Mouse (Mus musculus) lung, embryonic 14.5 days (tissue): ENCODE measurements around the gene Usp8. TPM values are rescaled to one million over a fixed set of nuclear protein-coding genes. Genes with fewer than 3 reads are reported as not detected.

ENCODE experiments used
- ATAC-seq: fragments of 200-750 bp; cut with Nextera tagmentation; 2 replicates; pipeline ENCODE4 v1.8.0; 2017; ENCODE audit warnings: mild to moderate bottlenecking, moderate TSS enrichment, moderate library complexity; ENCODE audit not compliant: insufficient read depth
- DNase-seq: peaks from one replicate; pipeline ENCODE4 v3.0.0-alpha.2; 2015
- H3K27ac ChIP-seq: fragments of 300-500 bp; sonication (generic); 2 replicates; pipeline ENCODE4 v1.5.1; 2014; ENCODE audit warnings: low read depth, mild to moderate bottlenecking, moderate library complexity
- H3K27me3 ChIP-seq: fragments of 300-500 bp; sonication (generic); 2 replicates; pipeline ENCODE4 v1.6.1; 2014; ENCODE audit warnings: low read length, control low read depth; ENCODE audit not compliant: insufficient read depth
- H3K36me3 ChIP-seq: fragments of 300-500 bp; sonication (generic); 2 replicates; pipeline ENCODE4 v1.6.1; 2014; ENCODE audit warnings: control low read depth; ENCODE audit not compliant: insufficient read depth
- H3K4me1 ChIP-seq: fragments of 300-500 bp; sonication (generic); 2 replicates; pipeline ENCODE4 v1.6.1; 2014; ENCODE audit warnings: antibody characterized with exemption, control low read depth; ENCODE audit not compliant: insufficient read depth
- H3K4me2 ChIP-seq: fragments of 300-500 bp; sonication (generic); 2 replicates; pipeline ENCODE4 v1.6.1; 2014; ENCODE audit warnings: mild to moderate bottlenecking
- H3K4me3 ChIP-seq: fragments of 300-500 bp; sonication (generic); 2 replicates; pipeline ENCODE4 v1.5.1; 2014; ENCODE audit warnings: low read depth, low read length
- H3K9ac ChIP-seq: fragments of 300-500 bp; sonication (generic); 2 replicates; pipeline ENCODE4 v1.6.1; 2014
- H3K9me3 ChIP-seq: fragments of 300-500 bp; sonication (generic); 2 replicates; pipeline ENCODE4 v1.6.1; 2016; ENCODE audit warnings: low read depth, low read length, control low read depth
- CTCF ChIP-seq: IDR thresholded peaks from 2 replicates; pipeline ENCODE4 v1.5.1; 2016; ENCODE audit warnings: antibody characterized with exemption, low read depth
- WGBS: fragments of 180-500 bp; shearing (Covaris S2); extraction: QIAGEN DNeasy Blood & Tissue Kit; methylation state at CpG from one replicate; pipeline ENCODE4 v1.1.7; 2014; 5-methylcytosine and 5-hydroxymethylcytosine counted together
- polyA plus RNA-seq: library from polyadenylated mRNA; unstranded; fragments of >200 nt; fragmentation: Nextera tagmentation; extraction: Ambion mirVana; gene quantifications from 2 replicates; pipeline ENCODE4 v1.2.1, GENCODE M21; 2014

Usp8 gene
- polyA plus RNA-seq, 1 experiment from 2014 or later: 43.8 TPM

DNA sequence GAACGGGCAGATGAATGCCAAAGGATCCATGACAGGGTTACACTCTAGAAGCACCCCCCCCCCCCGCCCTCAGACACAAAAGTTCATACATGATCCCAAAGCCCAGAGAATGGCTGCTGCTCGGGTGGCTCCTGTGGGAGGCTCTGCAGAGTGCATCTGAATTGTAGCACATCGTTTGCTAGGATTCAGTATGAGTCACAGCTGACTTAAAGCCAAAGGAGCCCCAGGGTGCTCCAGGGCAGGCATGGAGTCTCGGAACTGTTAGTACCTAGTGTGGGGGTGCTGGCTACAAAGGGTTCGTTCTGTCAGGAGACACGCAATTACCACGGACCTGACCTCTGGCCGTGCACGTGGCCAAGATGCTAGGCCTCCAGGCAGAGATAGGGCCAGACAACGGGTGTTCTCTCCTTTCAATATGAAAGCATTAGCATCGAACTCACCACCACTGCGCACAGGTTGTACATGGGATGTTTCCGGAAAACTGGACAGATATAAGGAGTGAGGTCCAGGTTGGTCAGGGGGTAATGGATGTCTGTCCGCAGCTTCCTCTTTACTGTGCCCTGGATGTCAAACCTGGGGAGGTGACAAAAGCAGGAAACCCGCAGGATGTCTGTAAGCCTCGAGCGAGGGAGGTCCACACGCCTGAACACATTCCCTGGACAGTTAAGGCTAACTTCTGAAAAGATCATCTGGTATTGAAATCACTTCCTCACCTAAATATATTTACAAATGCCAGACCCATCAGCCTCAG lies 62.5 kb downstream of the Usp8 start:
- Histone ChIP-seq H3K27ac (no peak overlapping the region), H3K4me2 (no peak overlapping the region), H3K9ac (no peak overlapping the region), H3K4me3 (no peak overlapping the region), H3K4me1 (no peaks in the 10 kb centered on the region), H3K27me3 (no peaks in the 10 kb centered on the region; the same call in 1 of the 2 replicates), H3K9me3 (no peaks in the 10 kb centered on the region), H3K36me3 (no peaks in the 10 kb centered on the region)
- ATAC-seq: no peak
- DNase-seq: no peak
- TF ChIP-seq CTCF: no peak
- 63% methylated on average over 19 of the region's 19 CpGs for WGBS

- no peak for TF ChIP-seq CTCF
- no peak for ATAC-seq
- H3K27ac ChIP-seq: no peak overlapping the region
- no peak for DNase-seq
- no peak overlapping the region for H3K4me2 ChIP-seq
- no peaks in the 10 kb centered on the region for H3K4me1 ChIP-seq
- H3K27me3 ChIP-seq: no peaks in the 10 kb centered on the region; the same call in 1 of the 2 replicates
- H3K4me3 ChIP-seq: no peak overlapping the region
- WGBS: 88% methylated on average over 5 of the region's 5 CpGs
- H3K36me3 ChIP-seq: no peaks in the 10 kb centered on the region
- H3K9ac ChIP-seq: no peak overlapping the region
- no peaks in the 10 kb centered on the region for H3K9me3 ChIP-seq
Measured at GRCm38 (mm10) chr2:126772217-126772616, 65.1 kb downstream of the Usp8 start.

GRCm38 (mm10) chr2:126775951-126776350 lies 68.8 kb downstream of the Usp8 start:
- WGBS: 55% methylated on average over 4 of the region's 4 CpGs
- Histone ChIP-seq H3K9ac (no peak overlapping the region), H3K4me3 (no peak overlapping the region), H3K27me3 (no peaks in the 10 kb centered on the region; the same call in 1 of the 2 replicates), H3K36me3 (no peaks in the 10 kb centered on the region), H3K4me1 (no peaks in the 10 kb centered on the region), H3K27ac (no peak overlapping the region), H3K9me3 (no peaks in the 10 kb centered on the region), H3K4me2 (no peak overlapping the region)
- no peak for DNase-seq
- ATAC-seq: no peak
- TF ChIP-seq CTCF: no peak

DNA sequence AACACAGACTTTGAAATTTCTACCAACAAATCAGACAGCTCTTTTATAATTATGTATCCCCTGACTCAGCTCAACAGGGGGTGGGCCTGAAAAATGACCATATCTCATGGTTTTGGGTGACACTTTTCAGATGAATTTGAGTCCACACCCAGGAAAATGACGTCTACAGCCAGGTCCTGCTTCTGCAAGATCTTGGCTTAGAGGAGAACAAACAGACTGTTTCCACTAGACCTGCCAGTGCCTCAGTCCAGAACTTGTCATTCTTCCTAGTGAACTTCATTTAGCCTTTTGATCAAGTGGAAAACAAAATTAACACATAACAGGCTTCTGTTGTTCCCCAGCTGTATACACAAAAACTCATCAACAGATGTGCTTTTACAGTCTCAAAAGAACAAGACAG lies 69.3 kb downstream of the Usp8 start:
- no peak for ATAC-seq
- H3K4me1 ChIP-seq: no peaks in the 10 kb centered on the region

DNA sequence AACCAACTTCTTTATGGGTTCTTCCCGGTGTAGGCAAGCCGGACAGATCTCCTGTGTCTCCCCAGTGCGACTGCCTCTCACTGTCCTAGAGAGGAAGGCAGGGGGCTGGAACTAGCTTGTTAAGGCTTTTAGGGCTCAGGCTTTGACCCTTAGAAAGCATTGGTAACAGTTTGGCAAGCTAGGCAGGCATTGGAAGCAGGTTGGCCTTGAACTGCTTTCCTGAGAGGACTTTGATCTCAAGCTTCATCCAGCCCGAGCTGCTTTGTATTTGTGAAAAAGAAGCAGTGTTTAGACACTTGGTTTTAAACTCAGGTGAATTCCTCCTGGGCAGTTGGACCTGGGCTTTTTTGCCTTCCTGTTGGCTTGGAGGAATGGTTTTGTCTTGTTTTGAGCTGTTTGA lies 71.7 kb downstream of the Usp8 start:
- no peaks in the 10 kb centered on the region for H3K9me3 ChIP-seq
- H3K9ac ChIP-seq: no peak overlapping the region
- ATAC-seq: no peak
- DNase-seq: no peak
- 77% methylated on average over 4 of the region's 4 CpGs for WGBS
- no peak overlapping the region for H3K4me2 ChIP-seq
- no peak overlapping the region for H3K4me3 ChIP-seq
- H3K36me3 ChIP-seq: no peaks in the 10 kb centered on the region
- TF ChIP-seq CTCF: no peak
- H3K4me1 ChIP-seq: no peaks in the 10 kb centered on the region
- H3K27ac ChIP-seq: no peak overlapping the region
- H3K27me3 ChIP-seq: no peaks in the 10 kb centered on the region

More for the DNA sequence above, 69.3 kb downstream of the Usp8 start:
- DNase-seq: no peak
- Histone ChIP-seq H3K4me2 (no peak overlapping the region), H3K27me3 (no peaks in the 10 kb centered on the region), H3K36me3 (no peaks in the 10 kb centered on the region), H3K4me3 (no peak overlapping the region), H3K9ac (no peak overlapping the region), H3K9me3 (no peaks in the 10 kb centered on the region), H3K27ac (no peak overlapping the region)
- 35% methylated on average over 1 of the region's 1 CpGs for WGBS
- TF ChIP-seq CTCF: no peak

- Histone ChIP-seq H3K27ac (no peak overlapping the region), H3K9ac (no peak overlapping the region), H3K4me3 (no peak overlapping the region), H3K4me1 (no peaks in the 10 kb centered on the region), H3K4me2 (no peak overlapping the region), H3K9me3 (no peaks in the 10 kb centered on the region), H3K36me3 (no peaks in the 10 kb centered on the region), H3K27me3 (no peaks in the 10 kb centered on the region)
- no peak for TF ChIP-seq CTCF
- 82% methylated on average over 10 of the region's 10 CpGs for WGBS
- DNase-seq: no peak
- ATAC-seq: no peak
Measured at GRCm38 (mm10) chr2:126780286-126780685, 73.2 kb downstream of the Usp8 start.

GRCm38 (mm10) chr2:126781478-126781877 lies 74.3 kb downstream of the Usp8 start:
- Histone ChIP-seq H3K9ac (no peak overlapping the region), H3K27me3 (no peaks in the 10 kb centered on the region), H3K36me3 (no peaks in the 10 kb centered on the region), H3K4me2 (no peak overlapping the region), H3K4me1 (no peaks in the 10 kb centered on the region), H3K9me3 (no peaks in the 10 kb centered on the region), H3K27ac (no peak overlapping the region), H3K4me3 (no peak overlapping the region)
- DNase-seq (no peak), ATAC-seq (no peak)
- TF ChIP-seq CTCF: no peak
- 79% methylated on average over 1 of the region's 1 CpGs for WGBS
